Mouse (Mus musculus) testis, adult 2 months (tissue): ENCODE measurements around the gene Gclm. TPM values are rescaled to one million over a fixed set of nuclear protein-coding genes. Genes with fewer than 3 reads are reported as not detected.
"Not testable (repeated sequence)": the region's sequence is repeated elsewhere in the genome, so short reads cannot be mapped to it uniquely, and the experiment has no call there.

Experiments
- H3K27ac ChIP-seq: fragments of 200-500 bp; 2 replicates; pipeline ENCODE4 v1.5.1; 2012; ENCODE audit warnings: low read depth, low read length; ENCODE audit not compliant: control insufficient read depth, insufficient read depth
- H3K27me3 ChIP-seq: fragments of 200-500 bp; 2 replicates; pipeline ENCODE4 v1.6.1; 2012; ENCODE audit warnings: mild to moderate bottlenecking, low read length, moderate library complexity; ENCODE audit not compliant: control insufficient read depth, insufficient read depth
- H3K36me3 ChIP-seq: fragments of 200-500 bp; 2 replicates; pipeline ENCODE4 v1.6.1; 2012; ENCODE audit warnings: mild to moderate bottlenecking, low read length; ENCODE audit not compliant: control insufficient read depth, insufficient read depth
- H3K4me1 ChIP-seq: fragments of 200-500 bp; 2 replicates; pipeline ENCODE4 v1.6.1; 2012; ENCODE audit warnings: low read length; ENCODE audit not compliant: control insufficient read depth, insufficient read depth
- H3K4me3 ChIP-seq: fragments of 200-500 bp; 2 replicates; pipeline ENCODE4 v1.5.1; 2012; ENCODE audit warnings: low read depth, mild to moderate bottlenecking, low read length, moderate library complexity, mixed read lengths; ENCODE audit not compliant: control insufficient read depth
- CTCF ChIP-seq: fragments of 200-500 bp; IDR thresholded peaks from 2 replicates; pipeline ENCODE4 v1.5.1; 2012; ENCODE audit warnings: low read depth, mild to moderate bottlenecking, inconsistent platforms, low read length, moderate library complexity; ENCODE audit not compliant: control insufficient read depth, insufficient read depth, insufficient replicate concordance
- POLR2A ChIP-seq: fragments of 200-500 bp; IDR thresholded peaks from 2 replicates; pipeline ENCODE4 v1.6.1; 2012; ENCODE audit warnings: low read depth, mild to moderate bottlenecking, inconsistent platforms, low read length, moderate library complexity; ENCODE audit not compliant: control insufficient read depth
- polyA plus RNA-seq: library from polyadenylated mRNA; depleted of rRNA; stranded (reverse); fragments of >200 nt; gene quantifications from 2 replicates; pipeline ENCODE4 v1.2.3, GENCODE M21; 2012

Gclm gene
- polyA plus RNA-seq, 1 experiment = 31.7 TPM

- no peak overlapping the region for H3K27ac ChIP-seq
- peak overlapping the region; percentile 89 for H3K4me3 ChIP-seq
- H3K27me3 ChIP-seq = no peaks in the 10 kb centered on the region
- TF ChIP-seq POLR2A (no peak), CTCF (no peak)
- H3K4me1 ChIP-seq = peaks cover 2% of the 10 kb centered on the region; the same call in 1 of the 2 replicates
- no peaks in the 10 kb centered on the region for H3K36me3 ChIP-seq
Observed at GRCm38 (mm10) chr3:122273407-122274240, 28.3 kb downstream of the Gclm start.

- H3K27me3 ChIP-seq = no peaks in the 10 kb centered on the region
- H3K36me3 ChIP-seq = no peaks in the 10 kb centered on the region; the same call in none of the 2 replicates
- peaks cover 2% of the 10 kb centered on the region; the same call in 1 of the 2 replicates for H3K4me1 ChIP-seq
- TF ChIP-seq POLR2A (peak; percentile 85), CTCF (no peak)
- H3K4me3 ChIP-seq = peak within 1 kb of the TSS; percentile 96
- H3K27ac ChIP-seq = peak within 1 kb of the TSS; percentile 82
Observed at GRCm38 (mm10) chr3:122274241-122275024, 29.1 kb downstream of the Gclm start, which contains the start of gene Dnttip2. Gene Dnttip2, plus strand, starts transcription at chr3:122274388.

GRCm38 (mm10) chr3:122275111-122275510 lies 29.8 kb downstream of the Gclm start:
- TF ChIP-seq POLR2A (no peak), CTCF (no peak)
- peaks cover 2% of the 10 kb centered on the region; the same call in 1 of the 2 replicates for H3K4me1 ChIP-seq
- no peaks in the 10 kb centered on the region for H3K27me3 ChIP-seq
- H3K4me3 ChIP-seq = peak overlapping the region; percentile 62
- H3K36me3 ChIP-seq = no peaks in the 10 kb centered on the region; the same call in none of the 2 replicates
- no peak overlapping the region for H3K27ac ChIP-seq

GRCm38 (mm10) chr3:122287195-122287594 lies 41.8 kb downstream of the Gclm start:
- TF ChIP-seq CTCF = no peak
- TF ChIP-seq POLR2A = no peak

GRCm38 (mm10) chr3:122288613-122289195 lies 43.3 kb downstream of the Gclm start:
- H3K4me3 ChIP-seq = no peak overlapping the region
- H3K27me3 ChIP-seq = no peaks in the 10 kb centered on the region
- H3K4me1 ChIP-seq = peaks cover 10% of the 10 kb centered on the region
- no peak overlapping the region for H3K27ac ChIP-seq
- H3K36me3 ChIP-seq = no peaks in the 10 kb centered on the region; the same call in 1 of the 2 replicates
- no peak for TF ChIP-seq POLR2A
- TF ChIP-seq CTCF = no peak

More at GRCm38 (mm10) chr3:122287195-122287594, 41.8 kb downstream of the Gclm start:
- H3K36me3 ChIP-seq = no peaks in the 10 kb centered on the region; the same call in 1 of the 2 replicates
- no peaks in the 10 kb centered on the region for H3K27me3 ChIP-seq
- H3K27ac ChIP-seq = no peak overlapping the region
- no peak overlapping the region for H3K4me3 ChIP-seq
- H3K4me1 ChIP-seq = peaks cover 6% of the 10 kb centered on the region

- not testable (repeated sequence) for H3K4me3 ChIP-seq, H3K27ac ChIP-seq, H3K4me1 ChIP-seq, H3K27me3 ChIP-seq, H3K36me3 ChIP-seq
Observed at GRCm38 (mm10) chr3:122289344-122289743, 44.0 kb downstream of the Gclm start.

GRCm38 (mm10) chr3:122290696-122291095 lies 45.3 kb downstream of the Gclm start:
- Histone ChIP-seq H3K4me1 (peaks cover 12% of the 10 kb centered on the region), H3K36me3 (no peaks in the 10 kb centered on the region; the same call in 1 of the 2 replicates), H3K27me3 (no peaks in the 10 kb centered on the region), H3K27ac (peak overlapping the region; percentile 80), H3K4me3 (peak overlapping the region; percentile 30)
- no peak for TF ChIP-seq POLR2A
